Mouse (Mus musculus): Measurements from ENCODE around the gene Cst9. TPM values are rescaled to one million over a fixed set of nuclear protein-coding genes. Genes with fewer than 3 reads are reported as not detected.

Cst9 gene
- polyA plus RNA-seq, 1 experiment = not detected

DNA sequence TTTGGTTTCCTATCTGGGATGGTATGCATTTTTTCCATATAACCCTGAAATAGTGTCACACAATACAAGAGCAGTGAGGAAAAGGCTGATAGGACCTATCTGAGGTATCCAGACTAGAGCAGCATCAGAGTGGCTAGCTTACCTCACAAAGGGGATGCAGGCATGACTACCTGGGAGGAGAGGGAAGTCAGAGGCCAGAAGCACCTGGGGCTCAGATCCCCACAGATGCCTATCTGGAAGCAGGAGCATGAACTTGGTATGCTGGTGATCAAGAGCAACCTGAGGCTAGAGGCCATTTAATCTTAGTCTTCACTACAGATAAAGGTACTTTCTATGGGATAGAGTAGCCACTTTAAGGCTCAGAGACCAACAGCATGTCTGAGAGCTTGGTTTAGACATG, 15.0 kb upstream of the Cst9 start, which contains the start of gene Cst13:
Gene Cst13, plus strand, starts transcription at position 173 of the 400 bp plus-strand sequence.
- Histone ChIP-seq H3K4me2 (ENCODE audit: low read depth) (no peak within 1 kb of the TSS), H3ac (ENCODE audit: control insufficient read depth, insufficient read length) (no peak within 1 kb of the TSS), H3K4me3 (no peak within 1 kb of the TSS), H3K27me3 (ENCODE audit: control insufficient read depth, insufficient read depth, insufficient read length) (no peaks in the 10 kb centered on the region), H3K36me3 (ENCODE audit: control insufficient read depth, insufficient read depth) (no peaks in the 10 kb centered on the region), H3K79me2 (ENCODE audit: control insufficient read depth, insufficient read depth) (no peaks in the 10 kb centered on the region)
- TF ChIP-seq REST (IDR thresholded peaks at IDR 0.05; ENCODE audit: insufficient read depth, insufficient read length) = no peak
- TF ChIP-seq MAX (IDR thresholded peaks at IDR 0.05; ENCODE audit: low read depth) = no peak
- TF ChIP-seq POLR2AphosphoS2 (IDR thresholded peaks at IDR 0.05; ENCODE audit: insufficient read length, low read depth) = no peak
- no peak for TF ChIP-seq MYOD1 (IDR thresholded peaks at IDR 0.05; ENCODE audit: control insufficient read depth in 1 of 3, insufficient read length in 2 of 3, low read depth in 2 of 3)
- TF ChIP-seq MYOG (IDR thresholded peaks at IDR 0.05; ENCODE audit: control insufficient read depth in 1 of 3, insufficient read depth in 1 of 3, insufficient read length in 2 of 3, low read depth in 2 of 3) = no peak
- no peak for TF ChIP-seq CEBPB (IDR thresholded peaks at IDR 0.05; ENCODE audit: insufficient read depth, poor library complexity, severe bottlenecking)

- H3ac ChIP-seq (ENCODE audit: control insufficient read depth, insufficient read length) = no peak overlapping the region
- no peak for TF ChIP-seq E2F4 (IDR thresholded peaks at IDR 0.05; ENCODE audit: insufficient read depth)
- H3K27me3 ChIP-seq (ENCODE audit: control insufficient read depth, insufficient read depth, insufficient read length) = no peaks in the 10 kb centered on the region
- H3K79me2 ChIP-seq (ENCODE audit: control insufficient read depth, insufficient read depth) = no peaks in the 10 kb centered on the region
- no peak overlapping the region for H3K4me3 ChIP-seq
- H3K4me2 ChIP-seq (ENCODE audit: low read depth) = no peak overlapping the region
- no peaks in the 10 kb centered on the region for H3K36me3 ChIP-seq (ENCODE audit: control insufficient read depth, insufficient read depth)
These were observed 9.0 kb upstream of the Cst9 start for GRCm38 (mm10) chr2:148825986-148826385.

DNA sequence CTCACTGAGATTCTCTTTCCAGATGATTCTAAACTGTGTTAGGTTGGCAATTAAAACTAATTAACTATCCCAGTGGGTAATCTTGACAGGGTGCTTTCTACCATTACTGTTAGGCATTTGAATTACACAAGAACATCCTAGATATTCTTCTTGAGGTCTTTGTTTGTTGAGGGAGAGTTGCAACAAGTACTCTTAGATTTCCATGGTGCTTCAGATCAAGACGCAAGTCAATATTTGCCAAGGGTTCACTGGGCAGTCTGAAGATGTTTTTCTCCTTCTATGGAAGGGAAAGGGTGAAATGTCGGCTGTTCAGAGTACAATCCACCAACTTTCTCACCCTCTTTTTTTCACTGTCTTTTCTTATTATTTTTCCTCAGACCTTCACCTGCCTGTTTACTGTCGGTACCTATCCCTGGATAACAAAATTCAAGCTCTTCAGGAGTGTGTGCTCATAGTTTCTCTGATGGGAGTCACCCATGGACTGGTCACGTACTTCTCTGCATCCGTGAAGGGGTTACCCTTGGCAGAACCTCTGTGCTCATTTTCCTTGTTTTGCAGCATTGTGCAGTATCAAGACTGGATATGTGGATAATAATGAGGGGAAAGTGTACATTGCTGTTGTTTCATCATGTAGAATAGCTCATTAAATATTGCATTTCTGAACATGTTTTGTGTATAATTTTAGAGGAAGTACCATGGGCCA, 3.3 kb downstream of the Cst9 start:
- no peaks in the 10 kb centered on the region for H3K79me2 ChIP-seq (ENCODE audit: control insufficient read depth, insufficient read depth)
- H3ac ChIP-seq (ENCODE audit: control insufficient read depth, insufficient read length) = no peak overlapping the region
- TF ChIP-seq MYOG (IDR thresholded peaks at IDR 0.05; ENCODE audit: control insufficient read depth in 1 of 3, insufficient read depth in 1 of 3, insufficient read length in 2 of 3, low read depth in 2 of 3) (no peak), TCF3 (IDR thresholded peaks at IDR 0.05; ENCODE audit: insufficient read length, low read depth) (no peak), REST (IDR thresholded peaks at IDR 0.05; ENCODE audit: insufficient read depth, insufficient read length) (no peak), TCF12 (IDR thresholded peaks at IDR 0.05; ENCODE audit: insufficient read depth, poor library complexity, severe bottlenecking) (no peak), POLR2AphosphoS2 (IDR thresholded peaks at IDR 0.05; ENCODE audit: insufficient read length, low read depth) (no peak), CEBPB (IDR thresholded peaks at IDR 0.05; ENCODE audit: insufficient read depth, poor library complexity, severe bottlenecking) (no peak), SRF (IDR thresholded peaks at IDR 0.05; ENCODE audit: control insufficient read depth, insufficient read length, low read depth) (no peak)

GRCm38 (mm10) chr2:148839224-148839623, 4.3 kb downstream of the Cst9 start:
- Histone ChIP-seq H3K4me2 (ENCODE audit: low read depth) (no peak overlapping the region), H3K4me3 (no peak overlapping the region), H3K27me3 (ENCODE audit: control insufficient read depth, insufficient read depth, insufficient read length) (no peaks in the 10 kb centered on the region), H3K79me2 (ENCODE audit: control insufficient read depth, insufficient read depth) (no peaks in the 10 kb centered on the region), H3K36me3 (ENCODE audit: control insufficient read depth, insufficient read depth) (no peaks in the 10 kb centered on the region), H3ac (ENCODE audit: control insufficient read depth, insufficient read length) (no peak overlapping the region)
- TF ChIP-seq POLR2AphosphoS2 (IDR thresholded peaks at IDR 0.05; ENCODE audit: insufficient read length, low read depth) = no peak
- no peak for TF ChIP-seq TCF3 (IDR thresholded peaks at IDR 0.05; ENCODE audit: insufficient read length, low read depth)
- no peak for TF ChIP-seq USF1 (IDR thresholded peaks at IDR 0.05; ENCODE audit: low read depth)

More for the DNA sequence above, 3.3 kb downstream of the Cst9 start:
- H3K4me2 ChIP-seq (ENCODE audit: low read depth) = no peak overlapping the region
- no peaks in the 10 kb centered on the region for H3K27me3 ChIP-seq (ENCODE audit: control insufficient read depth, insufficient read depth, insufficient read length)
- no peaks in the 10 kb centered on the region for H3K36me3 ChIP-seq (ENCODE audit: control insufficient read depth, insufficient read depth)
- no peak overlapping the region for H3K4me3 ChIP-seq

DNA sequence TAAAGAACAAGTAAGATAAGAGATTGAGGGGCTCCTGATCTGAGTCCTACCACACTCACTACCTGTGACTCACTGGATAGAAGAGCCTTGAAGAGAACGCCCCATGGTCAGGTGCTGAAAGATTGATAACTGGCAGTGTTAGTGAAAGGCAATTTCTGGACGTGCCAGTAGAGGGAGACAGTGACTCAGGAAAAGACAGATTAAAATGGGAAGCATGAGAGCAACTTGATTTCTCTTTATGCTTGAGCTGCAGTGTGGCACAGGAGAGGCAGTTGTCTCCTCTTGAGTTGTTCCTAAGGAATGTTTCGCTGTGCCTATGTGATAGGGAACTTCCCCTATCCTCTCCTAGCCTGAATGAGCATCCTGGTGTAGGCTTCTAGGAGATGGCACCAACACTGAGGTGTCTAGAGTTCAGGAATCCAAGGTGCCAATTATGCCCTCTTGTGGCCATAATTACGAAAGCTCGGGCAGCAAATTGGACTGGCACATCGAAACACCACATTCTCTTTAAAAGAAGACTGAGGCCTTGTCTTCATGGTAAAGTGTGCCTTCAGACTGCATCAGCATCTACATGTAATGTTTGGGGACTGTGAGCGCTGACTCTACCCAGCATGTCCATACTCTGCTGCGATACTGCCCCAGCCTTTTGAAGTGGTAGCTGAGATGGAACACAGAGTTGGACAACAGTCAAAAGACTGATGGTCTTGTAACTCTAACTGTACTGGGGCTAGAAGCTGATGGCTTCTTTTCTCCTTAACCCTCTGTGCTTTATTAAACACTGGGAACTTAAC, 16.4 kb downstream of the Cst9 start:
- H3ac ChIP-seq (ENCODE audit: control insufficient read depth, insufficient read length) = no peak overlapping the region
- H3K4me2 ChIP-seq (ENCODE audit: low read depth) = peak overlapping the region; percentile 60
- no peaks in the 10 kb centered on the region for H3K36me3 ChIP-seq (ENCODE audit: control insufficient read depth, insufficient read depth)
- TF ChIP-seq SRF (IDR thresholded peaks at IDR 0.05; ENCODE audit: control insufficient read depth, insufficient read length, low read depth) = no peak
- H3K4me3 ChIP-seq = no peak overlapping the region
- no peaks in the 10 kb centered on the region for H3K79me2 ChIP-seq (ENCODE audit: control insufficient read depth, insufficient read depth)
- no peaks in the 10 kb centered on the region for H3K27me3 ChIP-seq (ENCODE audit: control insufficient read depth, insufficient read depth, insufficient read length)

All from myocyte (in vitro differentiated cells).